Mouse (Mus musculus): Measurements from ENCODE around the gene Agbl4.

The Agbl4 gene

GRCm38 (mm10) chr4:110397618-110398045 lies at the start of gene Agbl4:
Gene Agbl4 (plus strand): TSS chr4:110397661.
- DNase-seq = peak; percentile 82 to 88

GRCm38 (mm10) chr4:110350856-110351177 lies 46.6 kb upstream of the Agbl4 start:
- no peak for DNase-seq

GRCm38 (mm10) chr4:110351178-110352000 lies 46.1 kb upstream of the Agbl4 start, which contains the start of gene Elavl4:
Gene Elavl4 (minus strand): TSS chr4:110351909.
- DNase-seq = peak; percentile 81 to 84

- no peak for DNase-seq
Measured at GRCm38 (mm10) chr4:110352001-110352369, 45.5 kb upstream of the Agbl4 start.

- no peak for DNase-seq
Measured at GRCm38 (mm10) chr4:110360568-110360967, 36.9 kb upstream of the Agbl4 start.

- no peak for DNase-seq
Measured at GRCm38 (mm10) chr4:110396221-110396620, 1.2 kb upstream of the Agbl4 start.

GRCm38 (mm10) chr4:110420306-110420705 lies 22.8 kb downstream of the Agbl4 start:
- no peak for DNase-seq

- no peak for DNase-seq
Measured at GRCm38 (mm10) chr4:110427653-110428052, 30.2 kb downstream of the Agbl4 start.

- DNase-seq = peak; percentile 8 to 16
Measured at GRCm38 (mm10) chr4:110494371-110494770, 96.9 kb downstream of the Agbl4 start.

- no peak for DNase-seq
Measured at GRCm38 (mm10) chr4:110529804-110530203, 132.3 kb downstream of the Agbl4 start.

- no peak for DNase-seq
Measured at GRCm38 (mm10) chr4:110549223-110549622, 151.8 kb downstream of the Agbl4 start.

GRCm38 (mm10) chr4:110597726-110598283 lies 200.3 kb downstream of the Agbl4 start:
- peak in 1 of 2 experiments; percentile 1 for DNase-seq

GRCm38 (mm10) chr4:110641417-110641816 lies 244.0 kb downstream of the Agbl4 start:
- DNase-seq = no peak

GRCm38 (mm10) chr4:110662940-110663339 lies 265.5 kb downstream of the Agbl4 start:
- no peak for DNase-seq

- no peak for DNase-seq
Measured at GRCm38 (mm10) chr4:110674121-110674520, 276.7 kb downstream of the Agbl4 start.

- DNase-seq = no peak
Measured at GRCm38 (mm10) chr4:110735141-110735540, 337.7 kb downstream of the Agbl4 start.

- DNase-seq = no peak
Measured at GRCm38 (mm10) chr4:110757941-110758340, 360.5 kb downstream of the Agbl4 start.

GRCm38 (mm10) chr4:110788596-110788995 lies 391.1 kb downstream of the Agbl4 start:
- DNase-seq = no peak

GRCm38 (mm10) chr4:110799902-110800301 lies 402.4 kb downstream of the Agbl4 start:
- DNase-seq = no peak

GRCm38 (mm10) chr4:110810947-110811346 lies 413.5 kb downstream of the Agbl4 start:
- DNase-seq = no peak

GRCm38 (mm10) chr4:110832776-110833175 lies 435.3 kb downstream of the Agbl4 start:
- DNase-seq = no peak

GRCm38 (mm10) chr4:110879719-110880443 lies 482.4 kb downstream of the Agbl4 start:
- DNase-seq = no peak

GRCm38 (mm10) chr4:110916061-110916460 lies 518.6 kb downstream of the Agbl4 start:
- DNase-seq = peak; percentile 9 to 17

- DNase-seq = peak; percentile 2 to 4
Measured at GRCm38 (mm10) chr4:110916565-110916964, 519.1 kb downstream of the Agbl4 start.

Measured in kidney, postnatal 4 days (tissue).